Mouse (Mus musculus): ENCODE measurements at regions not wholly inside any gene's neighbourhood (a gene's known extent, or its start where the extent isn't known, plus 50 kb on each side); places are given as distances from the start of the nearest gene placed in this dataset.

- no peak for DNase-seq
Measured at GRCm38 (mm10) chr14:9191664-9192063, 525.6 kb upstream of the 4930452B06Rik start.

GRCm38 (mm10) chr14:9161336-9161735 is 495.3 kb upstream of the 4930452B06Rik start:
- DNase-seq = no peak

GRCm38 (mm10) chr14:9157941-9158340 is 491.9 kb upstream of the 4930452B06Rik start:
- no peak for DNase-seq

- no peak for DNase-seq
Measured at GRCm38 (mm10) chr14:9150841-9151240, 484.8 kb upstream of the 4930452B06Rik start.

DNA sequence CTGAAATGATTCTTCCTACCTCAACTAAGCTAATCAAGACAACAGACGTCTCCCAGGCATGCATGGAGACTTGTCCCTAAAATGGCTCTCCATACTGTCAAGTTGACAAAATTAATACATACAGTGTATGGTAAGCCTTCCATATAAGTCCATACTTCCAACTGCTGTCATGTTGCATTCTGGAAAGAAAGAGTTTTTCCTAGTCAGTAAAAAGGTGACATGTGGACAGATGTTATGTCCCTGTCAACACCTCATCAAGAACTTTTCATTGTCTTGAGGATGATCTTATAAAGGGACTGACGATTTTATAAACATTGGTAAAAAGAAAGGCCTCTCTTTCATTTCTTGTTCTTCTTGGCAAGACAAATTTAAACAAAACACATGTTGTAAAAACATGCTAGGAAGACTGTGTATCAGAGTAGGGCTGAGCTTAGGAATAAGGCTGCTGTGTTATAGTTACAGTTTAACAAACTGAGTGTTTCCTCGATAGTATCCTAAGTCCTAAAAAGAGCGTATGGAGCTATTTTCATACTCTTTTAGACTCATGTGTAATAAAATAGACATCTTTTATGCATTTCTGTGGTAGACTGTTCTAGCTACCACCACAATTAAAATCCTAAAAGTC is 480.7 kb upstream of the 4930452B06Rik start:
- no peak for DNase-seq

GRCm38 (mm10) chr14:9105708-9106107 is 439.7 kb upstream of the 4930452B06Rik start:
- no peak for DNase-seq

GRCm38 (mm10) chr14:9089625-9090326 is 423.7 kb upstream of the 4930452B06Rik start:
- no peak for DNase-seq

DNA sequence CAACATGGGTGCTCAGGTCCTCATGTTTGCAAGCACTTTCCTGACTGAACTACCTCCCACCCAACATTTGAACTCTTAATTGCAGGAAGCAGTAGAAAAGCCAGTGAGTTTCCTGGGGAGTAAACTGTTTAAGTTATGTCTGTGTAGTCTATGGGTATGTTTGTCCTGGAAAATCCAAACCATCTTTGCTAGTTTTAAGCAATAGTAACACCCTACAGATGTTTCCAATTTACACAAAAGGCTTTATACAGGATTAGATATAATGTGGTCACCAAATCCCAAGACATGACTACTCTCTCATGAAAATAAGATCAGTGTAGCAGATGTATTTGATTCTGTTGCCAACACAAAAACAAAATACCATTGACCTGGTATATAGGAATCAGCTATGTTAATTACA is 421.1 kb upstream of the 4930452B06Rik start:
- DNase-seq = no peak

DNA sequence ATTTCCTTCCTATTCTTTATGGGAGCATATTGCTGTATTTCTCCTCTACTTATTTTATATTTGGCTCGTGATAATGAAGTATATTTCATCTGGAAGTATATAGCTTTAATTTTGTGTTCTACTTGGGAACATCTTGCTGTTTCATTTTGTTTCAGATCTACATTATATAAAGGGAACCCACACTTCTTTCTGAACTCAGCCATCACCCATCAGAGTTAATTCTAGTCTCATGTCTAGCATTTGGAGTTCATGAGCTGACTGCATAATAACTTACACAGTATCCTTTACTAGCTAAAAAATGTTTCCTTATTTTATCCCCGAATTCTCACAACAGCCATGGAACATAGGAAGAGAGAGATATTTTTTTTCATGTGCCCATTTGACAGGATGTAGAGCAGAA is 413.6 kb upstream of the 4930452B06Rik start:
- no peak for DNase-seq

DNA sequence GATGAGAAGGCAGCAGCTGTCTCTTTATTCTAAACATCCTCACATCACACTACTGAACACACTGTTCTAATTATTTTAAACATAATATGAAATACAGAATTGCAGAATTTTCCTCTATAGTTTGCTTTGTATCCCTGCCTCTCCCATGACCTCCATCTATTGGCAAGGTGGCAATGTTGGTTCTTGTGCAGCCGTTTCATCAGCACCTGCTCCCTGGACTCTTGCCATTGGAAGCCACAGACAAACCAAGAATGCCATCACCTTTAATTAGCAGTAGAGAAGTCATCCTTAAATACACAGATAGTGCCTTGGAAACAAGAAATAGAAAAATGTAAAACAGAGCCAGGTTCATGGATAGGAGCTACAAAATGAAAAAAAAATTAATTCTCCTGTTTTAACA is 413.0 kb upstream of the 4930452B06Rik start:
- DNase-seq = no peak

- DNase-seq = no peak
Measured at GRCm38 (mm10) chr14:9071176-9071575, 405.1 kb upstream of the 4930452B06Rik start.

GRCm38 (mm10) chr14:9060058-9060457 is 394.0 kb upstream of the 4930452B06Rik start:
- DNase-seq = no peak

DNA sequence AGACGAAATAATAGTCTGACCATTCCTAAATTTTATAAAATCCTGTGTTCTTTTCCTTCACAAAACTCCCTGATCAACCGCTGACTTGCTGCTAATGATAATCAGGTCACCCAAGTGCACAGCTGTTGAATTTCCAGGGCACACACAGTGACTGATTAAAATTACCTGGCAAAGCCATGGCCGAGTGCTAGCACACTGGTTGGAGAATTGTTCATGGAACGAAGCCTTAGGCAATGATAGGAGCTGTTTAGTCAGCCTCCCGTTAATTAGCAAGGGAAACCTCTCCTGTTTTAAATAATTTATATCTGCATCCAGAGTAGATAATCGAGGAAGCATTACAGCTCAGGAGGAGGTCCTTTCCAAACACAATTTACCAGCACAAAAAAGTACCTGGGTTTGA is 362.8 kb upstream of the 4930452B06Rik start:
- no peak for DNase-seq

DNA sequence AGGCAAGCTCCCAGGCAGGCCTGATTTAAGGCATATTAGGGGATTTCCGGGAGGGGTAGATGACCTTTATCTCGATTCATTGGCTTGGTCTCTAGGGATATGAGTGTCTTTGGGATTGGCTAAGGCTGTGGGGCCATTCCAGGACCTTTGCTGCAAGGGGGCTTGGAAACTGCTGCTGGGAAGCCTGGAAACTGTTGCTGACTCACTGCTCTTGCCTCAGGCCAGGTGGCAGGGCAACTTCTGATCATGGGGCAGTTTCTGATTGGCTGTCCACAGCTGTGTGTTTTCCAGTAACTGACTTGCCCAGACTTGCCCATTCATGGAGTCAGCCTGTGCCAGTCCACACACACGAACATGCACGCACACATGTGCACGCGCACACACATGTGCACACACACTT is 349.8 kb upstream of the 4930452B06Rik start:
- DNase-seq = no peak

- DNase-seq = no peak
Measured at GRCm38 (mm10) chr14:9003034-9003433, 337.0 kb upstream of the 4930452B06Rik start.

- DNase-seq = no peak
Measured at GRCm38 (mm10) chr14:9000408-9001092, 334.5 kb upstream of the 4930452B06Rik start.

GRCm38 (mm10) chr14:8999815-9000214 is 333.8 kb upstream of the 4930452B06Rik start:
- no peak for DNase-seq

- no peak for DNase-seq
Measured at GRCm38 (mm10) chr14:8993421-8993820, 327.4 kb upstream of the 4930452B06Rik start.

GRCm38 (mm10) chr14:8985086-8985793 is 319.2 kb upstream of the 4930452B06Rik start:
- DNase-seq = no peak

DNA sequence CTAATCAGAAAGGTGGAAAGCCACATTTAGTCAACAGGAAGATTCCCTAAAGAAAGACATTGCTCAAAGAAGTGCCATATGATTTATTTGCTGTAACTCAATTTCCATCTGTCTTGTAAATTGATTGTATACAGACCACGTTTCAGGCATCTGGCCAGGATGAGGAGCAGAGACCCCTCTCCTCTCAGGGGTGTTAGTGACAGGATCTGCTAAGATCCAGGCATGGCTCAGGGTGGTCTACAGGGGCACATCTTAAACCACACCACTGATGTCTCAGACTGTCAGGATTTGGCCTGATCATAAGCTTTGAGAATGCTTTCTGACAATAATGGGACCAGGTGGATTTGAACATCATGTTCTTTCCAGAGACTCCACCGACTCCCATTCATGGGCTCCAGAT is 295.5 kb upstream of the 4930452B06Rik start:
- DNase-seq = no peak

GRCm38 (mm10) chr14:8952853-8953397 is 286.9 kb upstream of the 4930452B06Rik start:
- no peak for DNase-seq

- no peak for DNase-seq
Measured at GRCm38 (mm10) chr14:8948751-8949150, 282.7 kb upstream of the 4930452B06Rik start.

All from adrenal gland, postnatal 36 days (tissue).